Mouse (Mus musculus): ENCODE results near the gene Tmem9b.

Gene Tmem9b

DNA sequence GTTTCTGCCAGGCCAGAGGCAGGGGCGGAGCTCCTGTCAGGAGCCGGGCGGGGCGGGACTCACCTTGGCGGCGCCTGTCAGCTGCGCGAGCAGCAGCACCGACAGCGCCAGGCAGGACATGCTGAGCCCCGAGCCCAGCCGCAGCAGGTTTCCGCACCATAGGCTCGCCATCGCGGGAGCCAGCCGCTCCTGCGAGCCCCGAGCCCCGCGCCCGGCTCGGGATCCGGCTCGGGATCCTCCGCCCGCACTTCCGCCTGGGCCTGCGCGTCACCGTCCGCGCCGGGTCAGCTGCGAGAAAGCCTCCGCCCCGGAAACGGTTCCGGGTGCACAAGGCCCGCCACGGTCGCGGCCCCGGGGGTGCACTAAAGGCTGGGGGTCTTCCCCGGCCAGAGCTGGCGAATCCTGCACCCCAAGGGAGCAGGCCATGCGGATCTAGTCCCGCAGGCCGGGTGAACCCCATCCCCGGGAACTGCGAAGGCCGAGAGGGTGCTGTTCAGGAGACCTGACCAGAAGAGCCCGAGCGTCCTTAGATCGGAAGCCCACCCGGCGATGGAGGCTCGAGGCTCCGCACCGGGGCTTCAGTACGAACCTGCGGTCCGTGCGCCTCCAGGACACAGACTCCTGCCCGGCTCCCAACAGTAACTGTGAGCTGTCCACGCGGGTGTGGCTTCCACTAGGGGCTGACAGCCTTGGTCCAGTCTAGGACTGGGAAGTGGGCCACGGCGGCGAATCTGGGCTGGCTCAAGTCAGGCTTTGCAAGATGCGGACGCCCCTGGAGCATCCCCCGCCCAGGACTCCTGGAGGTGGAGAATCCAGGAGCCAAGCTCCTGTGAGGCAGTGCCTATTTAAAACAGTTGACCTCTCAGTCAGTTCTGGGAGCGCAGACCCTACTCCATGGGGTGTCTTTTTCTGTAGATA, at the start of gene Tmem9b:
Gene Tmem9b (minus strand): TSS at position 868 of the 918 bp plus-strand sequence.
- DNase-seq = peak; percentile 85 to 88

DNA sequence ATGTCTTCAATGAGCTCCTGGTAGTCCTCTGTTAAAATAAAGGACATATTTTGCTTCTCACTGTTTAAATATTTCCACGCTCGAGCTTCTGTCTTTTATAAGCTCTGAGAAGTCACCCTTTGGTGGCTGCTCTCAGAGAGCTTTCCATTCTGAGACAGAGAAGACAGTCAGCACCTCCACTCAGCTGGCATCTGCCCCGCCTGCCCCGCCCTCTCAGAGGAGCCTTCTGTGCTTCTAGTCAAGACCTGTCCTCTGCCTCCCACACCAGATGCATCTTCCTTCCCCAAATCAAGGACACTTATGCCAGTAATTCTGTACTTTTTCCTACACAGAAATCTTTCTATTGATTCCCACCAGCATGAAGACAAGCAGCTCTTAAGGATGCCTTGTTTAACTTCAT, 48.0 kb upstream of the Tmem9b start:
- no peak for DNase-seq

DNA sequence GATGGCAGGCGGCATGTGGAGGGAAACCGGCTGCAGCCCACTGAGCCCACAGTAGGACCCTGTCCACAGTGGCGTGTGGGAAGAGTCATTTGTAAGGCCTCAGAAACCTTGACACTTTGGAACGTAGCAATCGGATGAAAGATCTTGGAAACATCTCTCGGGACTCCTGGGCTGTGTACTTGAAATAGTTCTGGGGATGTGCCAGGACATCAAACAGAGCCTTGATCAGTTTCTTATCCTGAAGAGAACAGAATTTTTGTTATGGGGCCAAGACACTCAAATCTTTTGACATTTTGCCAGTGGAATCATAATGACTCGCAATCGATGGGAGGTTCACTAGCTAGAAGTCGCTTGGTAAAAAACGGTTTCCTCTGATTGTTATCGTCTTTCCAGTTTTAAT, 46.5 kb upstream of the Tmem9b start:
- no peak for DNase-seq

DNA sequence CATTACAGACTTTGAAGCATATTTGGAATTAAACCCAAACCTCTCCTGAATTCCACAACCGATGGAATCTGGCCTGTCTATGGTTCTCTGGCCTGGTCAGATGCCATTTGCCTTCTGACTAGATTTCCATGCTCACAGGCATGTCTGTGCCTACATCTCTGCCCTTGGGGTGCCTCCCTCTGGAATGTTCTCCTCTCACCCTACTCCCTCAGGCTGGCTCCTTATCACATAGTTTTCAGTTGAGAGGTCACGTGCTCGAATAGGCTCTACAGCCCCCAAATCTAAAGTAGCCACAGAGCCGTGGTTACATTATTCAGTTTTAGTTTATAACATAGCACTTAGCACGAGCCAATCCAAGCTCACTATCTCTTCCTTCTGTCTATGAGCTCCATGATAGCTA, 42.9 kb upstream of the Tmem9b start:
- DNase-seq = no peak

DNA sequence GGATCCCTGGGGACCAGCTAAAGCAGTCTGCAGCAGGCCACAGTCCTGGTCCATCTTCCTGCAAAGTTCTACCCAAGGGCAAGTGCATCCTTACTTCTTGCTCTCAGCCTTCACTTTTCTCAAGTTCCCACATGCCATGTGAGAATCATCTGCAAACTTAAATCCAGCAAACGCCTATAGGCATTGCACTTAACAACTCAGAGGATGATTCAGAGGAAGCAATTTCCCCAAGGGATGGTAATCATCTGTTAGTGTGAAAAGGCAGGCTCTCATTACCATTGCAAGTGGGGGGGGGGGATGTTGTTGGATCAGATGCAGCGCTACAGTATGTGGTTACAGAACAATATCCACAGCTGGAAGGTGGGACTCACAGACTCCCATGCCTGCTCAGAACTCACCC, 41.9 kb upstream of the Tmem9b start:
- no peak for DNase-seq

DNA sequence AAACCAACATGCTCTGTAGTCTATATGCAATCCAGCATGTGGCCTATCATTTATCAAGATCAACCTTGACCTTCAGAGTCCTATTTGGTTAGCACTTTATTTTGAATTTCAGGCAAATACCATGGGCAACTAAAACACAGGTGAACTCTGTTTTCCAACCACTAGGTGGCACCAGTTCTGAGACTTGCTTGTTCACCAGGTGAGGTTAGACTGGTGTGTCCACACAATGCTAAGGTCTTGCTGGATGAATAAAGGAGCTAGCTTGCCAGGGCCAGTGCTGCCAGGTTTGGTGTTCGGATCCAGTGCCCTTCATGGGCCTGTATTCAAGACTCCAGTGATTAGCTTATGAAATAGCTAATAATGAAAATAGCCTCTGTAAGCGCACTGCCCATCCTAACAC, 40.1 kb upstream of the Tmem9b start:
- peak; percentile 85 to 86 for DNase-seq

DNA sequence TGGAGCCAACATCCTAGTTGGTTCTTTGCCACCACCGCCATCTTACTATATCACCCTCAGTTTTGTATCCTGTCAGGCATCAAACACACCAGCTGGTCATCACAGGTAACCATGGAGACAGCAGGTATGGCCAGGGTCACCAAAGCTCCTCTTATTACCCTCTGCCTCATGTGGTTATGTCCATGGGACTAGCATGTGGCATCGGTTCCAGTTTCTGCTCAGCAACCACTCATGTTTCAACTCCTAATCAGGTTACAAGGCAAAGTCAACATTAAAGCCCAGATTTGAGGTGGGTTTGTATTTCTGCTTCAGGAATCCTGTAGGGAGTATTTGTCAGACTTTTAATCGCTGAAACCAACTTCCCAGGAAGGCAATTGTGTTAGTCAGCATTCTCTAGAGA, 38.1 kb upstream of the Tmem9b start:
- DNase-seq = no peak

DNA sequence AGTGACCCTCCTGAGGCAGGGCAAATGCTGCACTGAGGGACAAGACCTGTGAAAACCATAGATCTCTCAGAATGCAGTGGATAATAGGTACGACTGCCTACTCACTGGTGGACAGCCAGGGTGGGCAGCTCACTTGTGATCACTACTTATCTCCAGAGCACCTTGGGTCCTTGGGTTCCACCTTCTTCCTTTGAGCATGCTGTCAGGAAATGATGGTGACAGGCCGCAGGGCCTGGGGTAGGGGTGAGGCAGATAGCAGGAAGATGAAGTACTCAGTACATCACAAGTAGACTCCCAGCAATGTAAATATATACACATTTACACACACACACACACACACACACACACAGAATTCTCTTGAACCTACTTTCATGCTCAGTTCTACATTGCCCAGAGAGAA, 35.2 kb upstream of the Tmem9b start:
- no peak for DNase-seq

DNA sequence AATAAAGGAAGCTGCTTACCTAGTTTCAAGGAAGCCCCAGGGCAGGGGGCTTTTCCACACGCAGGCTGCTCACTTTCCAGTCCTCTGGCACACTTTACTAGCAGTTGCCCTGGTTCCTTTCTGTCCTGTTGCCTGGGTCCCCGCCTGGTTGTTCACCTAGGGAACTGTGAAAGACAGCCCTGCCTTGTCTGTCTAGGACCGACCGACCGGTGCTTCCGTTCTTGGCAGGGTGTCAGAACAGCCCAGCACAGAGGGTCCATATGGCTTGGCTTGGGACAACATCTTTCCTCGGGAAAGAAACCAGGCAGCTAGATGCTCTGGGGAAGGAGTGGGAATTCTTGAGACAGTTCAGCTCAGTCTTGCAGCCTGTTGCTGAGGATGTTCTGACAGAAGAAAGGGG, 30.6 kb upstream of the Tmem9b start:
- DNase-seq = peak; percentile 45 to 57

DNA sequence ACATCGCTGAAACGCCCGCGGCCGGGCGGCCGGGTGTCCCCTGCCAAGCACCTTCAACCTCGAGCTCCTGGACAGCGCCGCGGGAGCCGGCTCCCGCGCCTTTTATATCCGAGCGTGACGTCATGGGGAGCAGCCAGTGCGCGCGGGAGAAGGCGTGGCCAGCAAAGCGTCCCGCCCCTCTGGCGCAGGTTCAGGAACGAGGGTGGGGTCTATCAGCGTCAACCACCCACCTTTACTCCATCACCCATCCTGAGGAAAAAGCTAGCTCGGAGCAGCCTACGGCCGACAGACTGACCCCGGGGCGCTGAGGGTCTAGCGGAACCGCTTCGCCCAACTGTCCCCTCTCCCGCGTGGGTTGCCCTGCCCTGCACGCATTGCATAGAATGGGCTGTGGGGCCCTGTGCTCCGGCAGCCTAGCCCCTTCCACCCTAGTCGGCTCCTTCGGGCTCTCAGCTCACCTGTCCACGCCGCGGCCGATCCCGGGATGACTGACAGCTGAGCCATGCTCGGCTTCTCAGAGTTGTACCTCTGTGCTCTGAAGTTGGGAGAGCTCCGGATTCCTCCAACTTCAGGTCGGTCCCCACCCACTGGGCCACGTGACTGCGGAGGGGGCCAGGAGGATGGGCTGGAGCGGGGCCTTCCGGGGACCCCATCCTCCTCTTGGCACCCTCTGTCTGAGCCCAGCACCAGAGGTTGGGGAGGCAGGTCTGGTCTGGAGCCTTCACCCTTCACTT, 29.0 kb upstream of the Tmem9b start, which contains the start of gene Nrip3:
Gene Nrip3 (minus strand): TSS at position 556 of the 734 bp plus-strand sequence.
- DNase-seq = peak; percentile 91 to 92

DNA sequence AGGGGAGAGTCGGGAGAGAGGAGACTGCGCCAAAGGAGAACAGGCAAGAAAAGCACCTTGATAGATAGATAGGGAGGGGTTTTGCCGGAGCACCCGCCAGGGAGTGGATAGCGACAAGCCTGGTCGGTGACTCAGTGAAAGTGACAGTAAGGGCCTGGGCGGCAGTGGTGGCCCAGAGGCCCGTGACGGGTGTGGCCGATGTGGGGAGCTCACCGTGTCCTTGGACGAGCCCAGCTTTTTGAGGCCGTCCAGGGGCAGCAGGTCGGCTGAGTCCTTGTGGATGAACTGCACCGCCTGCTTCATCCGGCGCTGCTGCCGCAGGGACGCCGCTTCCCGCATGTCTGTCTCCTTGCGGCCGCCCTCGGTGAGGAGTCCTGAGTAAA, 28.4 kb upstream of the Tmem9b start:
- DNase-seq = no peak

DNA sequence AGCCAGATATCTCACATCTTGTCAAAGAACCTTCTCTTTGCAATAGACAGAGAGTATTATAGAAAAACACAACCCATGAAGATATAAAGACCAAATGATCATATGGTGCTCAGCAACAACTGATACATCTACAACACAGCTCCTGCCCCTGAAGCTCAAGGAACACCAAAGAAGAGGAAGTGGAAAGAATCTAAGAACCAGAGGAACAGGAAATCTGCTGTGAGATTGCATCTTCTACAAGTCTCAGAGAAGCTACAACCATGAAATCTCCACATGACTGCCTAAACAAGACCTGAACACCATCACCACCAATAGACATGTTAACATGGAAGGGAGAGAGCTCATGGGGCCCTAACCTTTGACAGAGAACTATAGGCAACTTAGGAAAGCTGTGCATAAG, 19.6 kb upstream of the Tmem9b start:
- no peak for DNase-seq

DNA sequence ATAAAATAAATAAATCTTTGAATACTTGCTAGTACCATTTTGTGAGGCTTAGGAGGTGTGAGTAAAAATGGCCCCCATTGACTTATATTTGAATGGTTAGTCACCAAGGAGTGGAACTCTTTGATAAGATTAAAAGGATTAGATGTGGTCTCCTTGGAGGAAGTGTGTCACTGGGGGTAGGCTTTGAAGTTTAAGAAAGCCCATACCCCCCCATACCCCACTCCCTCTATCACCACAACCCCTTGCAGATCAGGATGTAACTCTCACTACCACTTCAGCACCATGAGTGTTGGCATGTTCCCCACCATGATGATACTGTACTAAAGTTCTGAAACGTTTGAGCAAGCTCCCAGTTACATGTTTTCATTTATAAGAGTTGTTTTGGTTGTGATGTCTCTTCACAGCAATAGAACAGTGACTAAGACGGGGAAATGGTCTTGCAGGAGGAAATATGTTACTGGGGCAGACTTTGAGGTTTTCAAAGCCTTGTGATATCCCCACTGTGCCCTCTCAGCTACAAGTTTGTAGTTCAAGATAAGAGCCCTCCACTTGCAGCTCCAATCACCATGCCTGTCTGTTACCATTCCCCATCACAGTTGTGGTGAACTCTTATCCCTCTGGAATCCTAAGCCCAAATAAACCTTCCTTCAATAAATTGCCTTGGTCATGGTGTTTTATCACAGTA, 16.2 kb upstream of the Tmem9b start:
- no peak for DNase-seq

DNA sequence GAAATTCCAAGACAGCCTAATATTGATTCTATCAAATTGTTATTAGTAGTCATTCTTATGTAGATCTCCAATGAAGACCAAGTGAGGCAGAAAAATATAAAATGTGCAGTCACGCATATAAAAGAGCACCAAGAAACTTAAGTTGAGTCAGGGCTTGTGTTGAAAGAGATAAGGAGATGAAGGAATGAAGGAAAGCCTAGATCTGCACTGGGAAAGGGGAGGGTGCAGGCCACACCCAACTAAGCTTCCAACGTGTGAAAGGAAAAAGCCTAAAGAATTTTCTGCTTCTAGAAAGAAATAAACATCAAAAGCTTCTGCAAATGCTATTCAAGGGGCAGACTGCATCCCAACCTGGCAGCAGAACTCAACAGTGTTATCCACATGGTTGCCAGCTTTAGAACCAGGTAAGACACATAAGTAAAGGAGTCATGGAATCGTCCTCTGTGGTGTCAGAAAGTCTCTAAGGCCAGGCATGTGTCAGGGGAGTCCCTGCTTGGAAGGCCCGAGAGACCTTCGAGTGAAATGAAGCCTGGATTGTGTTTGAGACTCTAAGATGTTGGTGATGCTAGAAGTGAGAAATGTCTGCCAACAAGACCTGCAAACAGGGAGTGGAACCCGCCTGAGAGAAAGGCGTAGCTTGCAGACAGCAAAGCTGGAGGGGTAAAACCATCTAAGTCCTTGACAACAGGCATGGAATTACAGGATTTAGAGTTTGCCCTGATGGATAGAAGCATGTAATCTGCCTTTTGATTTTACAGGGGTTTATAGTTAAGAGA, 15.1 kb upstream of the Tmem9b start:
- DNase-seq = no peak

DNA sequence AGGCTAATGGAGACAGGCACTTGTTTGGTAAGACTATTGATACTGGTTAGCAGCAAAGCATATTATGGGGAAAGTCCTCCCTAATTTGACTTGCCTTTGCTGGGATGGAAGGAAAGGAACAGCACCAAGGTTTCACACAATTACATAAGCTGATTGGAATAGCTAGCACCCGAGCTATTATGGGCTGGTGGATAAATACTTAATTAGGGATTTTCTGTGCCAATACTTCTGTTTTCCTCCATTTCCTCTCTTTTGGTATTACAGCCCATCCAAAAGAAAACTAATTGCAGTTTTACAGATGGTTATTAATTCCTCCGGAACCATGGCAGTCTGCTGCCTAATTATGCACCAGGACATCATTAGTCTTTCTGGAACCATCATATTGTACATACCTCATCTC, 11.3 kb upstream of the Tmem9b start:
- no peak for DNase-seq

DNA sequence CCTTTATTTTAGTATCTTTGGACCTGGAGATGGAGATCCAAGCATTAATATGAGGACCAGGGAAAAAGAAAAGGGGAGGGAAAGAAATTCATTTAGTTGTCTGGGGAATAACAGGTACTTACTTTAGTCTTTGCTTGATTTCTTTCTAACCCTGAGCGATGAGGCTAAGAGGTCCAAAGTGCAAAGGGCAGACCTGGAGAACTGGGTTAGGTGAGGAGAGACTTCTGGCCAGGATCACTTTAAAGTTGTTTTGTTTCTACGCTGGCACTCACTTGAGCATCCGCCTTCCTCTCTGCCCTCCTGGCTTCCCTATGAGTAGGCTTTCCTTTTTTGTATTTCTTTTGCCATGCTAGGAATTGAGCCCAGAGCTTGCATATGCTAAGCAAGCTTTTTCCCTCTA, 3.6 kb upstream of the Tmem9b start:
- no peak for DNase-seq

DNA sequence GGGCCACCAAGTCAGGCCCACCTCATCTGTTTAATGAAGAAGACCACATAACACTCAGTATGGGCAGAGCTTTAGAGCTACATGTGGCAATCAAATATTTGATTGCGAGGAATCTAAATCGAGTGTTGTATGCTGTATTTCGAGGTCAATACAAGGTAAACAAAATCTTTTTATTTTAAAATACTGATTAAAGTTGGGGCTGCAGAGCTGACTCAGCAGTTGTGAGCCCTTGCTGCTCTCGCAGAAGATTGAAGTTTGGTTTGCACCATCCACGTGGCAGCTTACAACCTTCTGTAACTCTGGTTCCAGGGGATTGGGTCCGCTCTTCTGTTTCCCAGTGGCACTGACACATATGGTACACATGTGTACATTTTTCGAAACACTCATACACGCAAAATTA, 1.4 kb upstream of the Tmem9b start:
- DNase-seq = no peak

DNA sequence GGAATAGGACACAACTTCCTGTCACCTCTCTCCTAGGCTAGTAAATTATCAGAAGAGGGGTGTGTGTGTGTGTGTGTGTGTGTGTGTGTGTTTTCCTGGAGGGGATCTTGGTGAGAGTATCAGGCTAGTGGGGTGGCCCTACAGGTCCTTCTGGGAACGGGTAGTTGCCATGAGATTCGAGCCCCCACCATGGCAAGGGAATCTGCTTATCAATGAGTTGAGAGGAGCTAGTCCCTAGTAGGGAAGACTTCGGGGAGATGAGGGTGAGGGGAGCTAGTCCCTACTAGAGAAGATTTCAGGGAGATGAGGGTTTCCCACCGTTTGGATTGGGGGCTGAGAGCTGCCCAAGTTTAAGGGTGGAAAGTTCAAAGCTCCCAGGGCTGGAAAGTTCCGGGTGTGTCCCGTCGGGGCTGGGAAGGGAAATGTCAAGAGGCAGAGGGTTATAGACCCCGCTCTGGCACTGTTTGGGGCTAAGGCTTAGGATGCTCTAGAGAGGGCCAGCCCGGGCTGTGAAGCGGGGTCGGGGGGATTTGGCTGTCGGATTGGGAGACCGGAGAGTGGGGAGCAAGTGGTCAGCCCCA, 1.2 kb downstream of the Tmem9b start:
- DNase-seq = peak in 1 of 2 experiments; percentile 13

DNA sequence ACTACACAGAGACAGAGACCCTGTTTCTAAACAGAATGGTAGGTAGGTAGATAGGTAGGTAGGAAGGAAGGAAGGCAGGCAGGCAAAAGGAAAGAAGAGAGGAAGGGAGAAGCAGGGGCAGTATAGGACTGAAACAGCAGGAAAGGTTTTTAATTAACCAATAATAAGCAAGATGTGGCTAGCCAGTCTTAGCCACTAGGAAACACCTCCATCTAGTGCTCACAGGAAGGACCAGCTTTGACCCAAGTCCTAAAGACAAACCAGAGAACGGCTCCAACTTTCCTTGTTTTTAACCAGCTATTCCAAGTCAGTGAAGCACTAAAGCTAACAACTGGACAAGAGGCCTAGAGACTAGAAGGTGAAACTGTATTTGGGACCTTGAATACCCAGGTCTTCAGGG, 4.9 kb downstream of the Tmem9b start:
- no peak for DNase-seq

DNA sequence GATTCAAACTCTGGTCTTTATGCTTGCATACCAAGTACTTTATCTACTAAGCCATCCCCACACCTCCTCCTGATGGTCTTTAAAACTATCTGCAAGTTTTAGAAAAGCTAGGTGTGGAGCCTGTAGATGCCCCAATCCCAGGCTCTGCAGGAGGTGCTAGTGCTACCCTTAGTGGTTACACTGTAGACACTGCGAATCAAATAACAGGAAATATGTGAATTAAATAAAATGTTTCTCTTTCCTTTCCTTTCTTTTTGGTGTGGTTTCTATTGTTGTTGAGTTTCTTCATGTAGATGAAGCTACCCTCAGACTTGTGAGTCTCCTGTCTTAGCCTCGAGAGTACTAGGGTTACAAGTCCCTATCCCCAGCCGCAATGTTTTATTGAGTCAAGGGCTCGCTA, 11.0 kb downstream of the Tmem9b start:
- no peak for DNase-seq

DNA sequence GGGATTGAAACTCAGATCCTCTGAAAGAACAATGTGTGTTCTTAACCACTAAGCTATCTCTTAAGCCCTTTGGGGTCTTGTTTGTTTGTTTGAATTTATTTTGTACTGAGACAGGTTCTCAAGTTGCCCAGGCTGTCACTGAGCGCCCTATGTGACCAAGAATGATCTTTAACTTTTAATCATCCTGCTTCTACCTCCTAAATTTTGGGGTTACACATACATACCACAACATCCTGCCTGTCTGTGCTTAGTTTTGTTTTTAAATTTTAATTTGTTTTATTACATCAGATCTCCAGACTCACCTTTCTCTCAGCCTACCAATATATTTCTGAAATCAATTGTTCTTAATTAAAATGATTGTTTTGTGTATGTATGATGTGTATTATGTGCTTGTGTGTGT, 11.6 kb downstream of the Tmem9b start:
- no peak for DNase-seq

DNA sequence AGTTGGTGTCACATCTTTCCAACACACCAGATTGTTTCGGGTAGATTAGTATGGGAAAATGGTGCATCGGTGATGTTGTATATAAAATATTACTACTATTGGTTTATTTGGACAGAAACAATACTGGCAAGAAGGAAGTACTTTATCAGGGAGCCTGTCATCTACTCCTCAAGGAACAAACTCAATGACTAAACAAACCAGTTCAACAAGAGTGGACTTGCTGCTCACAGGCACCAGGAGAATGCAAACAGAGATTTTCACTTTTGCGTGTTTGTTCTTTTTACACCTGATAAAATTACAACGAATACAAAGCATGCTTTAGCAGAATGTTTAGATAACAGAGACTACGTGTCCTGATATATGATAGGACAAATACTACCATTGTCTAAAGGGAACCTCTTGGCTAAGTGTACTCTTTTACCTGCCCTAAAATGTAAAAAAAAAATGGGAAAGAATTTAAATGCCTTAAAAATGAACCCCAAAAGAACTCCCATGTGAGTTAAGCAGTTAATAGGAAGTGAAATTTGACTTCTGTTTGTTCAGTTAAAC, 12.8 kb downstream of the Tmem9b start:
- no peak for DNase-seq
